Mouse (Mus musculus) adrenal gland, postnatal 4 days (tissue): ENCODE results near the gene Sipa1l3. TPM values are rescaled to one million over a fixed set of nuclear protein-coding genes. Genes with fewer than 3 reads are reported as not detected.

Experiments
- total RNA-seq, 2 experiments: library from RNA; stranded (reverse); gene quantifications; 2 replicates each; pipeline ENCODE4 v1.2.3; 2021

The Sipa1l3 gene
- total RNA-seq, 2 experiments from 2014 or later = 67.4 to 86.4 TPM

Other genes starting within 250 kb of the Sipa1l3 start
- 10 to 100 TPM; 46.1 to 85.1 TPM for gene Spint2, start 236.7 kb downstream of the Sipa1l3 start, total RNA-seq
- gene Ppp1r14a, start 229.3 kb downstream of the Sipa1l3 start, total RNA-seq = 10 to 100 TPM; 14.3 to 15.0 TPM
- 1 to 10 TPM; 5.0 to 5.7 TPM for gene Dpf1, start 214.7 kb downstream of the Sipa1l3 start, total RNA-seq
- gene Catsperg2, start 208.4 kb upstream of the Sipa1l3 start, total RNA-seq = under 1 TPM; 0.34 to 0.54 TPM
- gene Zfp84, start 249.9 kb upstream of the Sipa1l3 start, total RNA-seq = 10 to 100 TPM; 14.3 TPM